Mouse (Mus musculus): ENCODE results near the gene Dock3. TPM values are rescaled to one million over a fixed set of nuclear protein-coding genes. Genes with fewer than 3 reads are reported as not detected.

The Dock3 gene
- polyA plus RNA-seq, 1 experiment from 2014 or later = 23.4 TPM

GRCm38 (mm10) chr9:106914878-106915277, 316.8 kb downstream of the Dock3 start:
- H3K27ac ChIP-seq = no peak overlapping the region
- ATAC-seq (replicated peaks) = no peak
- H3K9ac ChIP-seq = no peak overlapping the region
- no peaks in the 10 kb centered on the region for H3K4me1 ChIP-seq
- H3K27me3 ChIP-seq (replicated peaks) = no peaks in the 10 kb centered on the region
- no peak overlapping the region for H3K4me3 ChIP-seq
- no peak overlapping the region for H3K4me2 ChIP-seq
- H3K36me3 ChIP-seq (replicated peaks) = peaks cover 6% of the 10 kb centered on the region; the same call in 1 of the 2 replicates
- WGBS = 87% methylated on average over 6 of the region's 6 CpGs
- no peaks in the 10 kb centered on the region for H3K9me3 ChIP-seq

GRCm38 (mm10) chr9:106913759-106914158, 317.9 kb downstream of the Dock3 start:
- H3K36me3 ChIP-seq (replicated peaks) = peaks cover 7% of the 10 kb centered on the region; the same call in 1 of the 2 replicates
- H3K4me2 ChIP-seq = no peak overlapping the region
- 16% methylated on average over 1 of the region's 1 CpGs for WGBS
- H3K9me3 ChIP-seq = no peaks in the 10 kb centered on the region
- H3K4me3 ChIP-seq = no peak overlapping the region
- no peak overlapping the region for H3K27ac ChIP-seq
- H3K9ac ChIP-seq = no peak overlapping the region
- no peaks in the 10 kb centered on the region for H3K27me3 ChIP-seq (replicated peaks)
- no peak for ATAC-seq (replicated peaks)
- H3K4me1 ChIP-seq = no peaks in the 10 kb centered on the region

GRCm38 (mm10) chr9:106911624-106912023, 320.1 kb downstream of the Dock3 start:
- peaks cover 16% of the 10 kb centered on the region for H3K36me3 ChIP-seq (replicated peaks)
- H3K27ac ChIP-seq = no peak overlapping the region
- no peak for ATAC-seq (replicated peaks)
- H3K4me1 ChIP-seq = no peaks in the 10 kb centered on the region
- H3K4me2 ChIP-seq = no peak overlapping the region
- 79% methylated on average over 1 of the region's 1 CpGs for WGBS
- no peak overlapping the region for H3K4me3 ChIP-seq
- H3K9ac ChIP-seq = no peak overlapping the region
- no peaks in the 10 kb centered on the region for H3K9me3 ChIP-seq
- H3K27me3 ChIP-seq (replicated peaks) = no peaks in the 10 kb centered on the region

- H3K9me3 ChIP-seq = no peaks in the 10 kb centered on the region
- ATAC-seq (replicated peaks) = no peak
- H3K4me1 ChIP-seq = no peaks in the 10 kb centered on the region
- H3K27ac ChIP-seq = no peak overlapping the region
- H3K4me3 ChIP-seq = no peak overlapping the region
- no peak overlapping the region for H3K4me2 ChIP-seq
- H3K9ac ChIP-seq = no peak overlapping the region
- peaks cover 19% of the 10 kb centered on the region for H3K36me3 ChIP-seq (replicated peaks)
- 58% methylated on average over 5 of the region's 5 CpGs for WGBS
- no peaks in the 10 kb centered on the region for H3K27me3 ChIP-seq (replicated peaks)
Measured at GRCm38 (mm10) chr9:106908715-106909114, 323.0 kb downstream of the Dock3 start.

- Histone ChIP-seq H3K27me3 (replicated peaks) (no peaks in the 10 kb centered on the region), H3K36me3 (replicated peaks) (peaks cover 18% of the 10 kb centered on the region), H3K4me3 (no peak overlapping the region), H3K9ac (no peak overlapping the region), H3K27ac (no peak overlapping the region), H3K9me3 (no peaks in the 10 kb centered on the region), H3K4me1 (no peaks in the 10 kb centered on the region), H3K4me2 (no peak overlapping the region)
- ATAC-seq (replicated peaks) = no peak
- WGBS = 87% methylated on average over 3 of the region's 3 CpGs
Measured at GRCm38 (mm10) chr9:106908174-106908573, 323.5 kb downstream of the Dock3 start.

GRCm38 (mm10) chr9:106906597-106906996, 325.1 kb downstream of the Dock3 start:
- Histone ChIP-seq H3K4me1 (no peaks in the 10 kb centered on the region), H3K27ac (no peak overlapping the region), H3K4me3 (no peak overlapping the region), H3K9ac (no peak overlapping the region), H3K27me3 (replicated peaks) (no peaks in the 10 kb centered on the region), H3K4me2 (no peak overlapping the region), H3K9me3 (no peaks in the 10 kb centered on the region), H3K36me3 (replicated peaks) (peaks cover 19% of the 10 kb centered on the region)
- 88% methylated on average over 8 of the region's 8 CpGs for WGBS
- no peak for ATAC-seq (replicated peaks)

GRCm38 (mm10) chr9:106903791-106904134, 327.9 kb downstream of the Dock3 start:
- Histone ChIP-seq H3K36me3 (replicated peaks) (peaks cover 29% of the 10 kb centered on the region), H3K4me2 (no peak overlapping the region), H3K9ac (no peak overlapping the region), H3K4me3 (no peak overlapping the region), H3K27me3 (replicated peaks) (no peaks in the 10 kb centered on the region), H3K27ac (no peak overlapping the region), H3K9me3 (no peaks in the 10 kb centered on the region), H3K4me1 (no peaks in the 10 kb centered on the region)
- WGBS = 17% methylated on average over 1 of the region's 1 CpGs
- ATAC-seq (replicated peaks) = peak; percentile 33; the same call in 1 of the 2 replicates

- 79% methylated on average over 4 of the region's 4 CpGs for WGBS
- Histone ChIP-seq H3K9ac (no peak overlapping the region), H3K4me3 (no peak overlapping the region), H3K27me3 (replicated peaks) (no peaks in the 10 kb centered on the region), H3K9me3 (no peaks in the 10 kb centered on the region), H3K27ac (no peak overlapping the region), H3K4me2 (no peak overlapping the region), H3K36me3 (replicated peaks) (peaks cover 27% of the 10 kb centered on the region), H3K4me1 (no peaks in the 10 kb centered on the region)
- ATAC-seq (replicated peaks) = no peak
Measured at GRCm38 (mm10) chr9:106903099-106903790, 328.5 kb downstream of the Dock3 start.

GRCm38 (mm10) chr9:106901596-106901995, 330.1 kb downstream of the Dock3 start:
- H3K9ac ChIP-seq = no peak overlapping the region
- H3K27ac ChIP-seq = no peak overlapping the region
- WGBS = 94% methylated on average over 7 of the region's 7 CpGs
- no peak overlapping the region for H3K4me3 ChIP-seq
- no peak overlapping the region for H3K4me2 ChIP-seq
- H3K36me3 ChIP-seq (replicated peaks) = peaks cover 22% of the 10 kb centered on the region
- H3K27me3 ChIP-seq (replicated peaks) = no peaks in the 10 kb centered on the region
- ATAC-seq (replicated peaks) = no peak
- H3K4me1 ChIP-seq = no peaks in the 10 kb centered on the region
- H3K9me3 ChIP-seq = no peaks in the 10 kb centered on the region

- no peak for ATAC-seq (replicated peaks)
- Histone ChIP-seq H3K4me2 (no peak overlapping the region), H3K27ac (no peak overlapping the region), H3K36me3 (replicated peaks) (peaks cover 26% of the 10 kb centered on the region; the same call in 1 of the 2 replicates), H3K9ac (no peak overlapping the region), H3K9me3 (no peaks in the 10 kb centered on the region), H3K27me3 (replicated peaks) (no peaks in the 10 kb centered on the region), H3K4me3 (no peak overlapping the region), H3K4me1 (no peaks in the 10 kb centered on the region)
- 89% methylated on average over 1 of the region's 1 CpGs for WGBS
Measured at GRCm38 (mm10) chr9:106898901-106899300, 332.8 kb downstream of the Dock3 start.

- H3K27me3 ChIP-seq (replicated peaks) = no peaks in the 10 kb centered on the region
- no peak overlapping the region for H3K4me3 ChIP-seq
- no peak for ATAC-seq (replicated peaks)
- H3K36me3 ChIP-seq (replicated peaks) = peaks cover 24% of the 10 kb centered on the region; the same call in 1 of the 2 replicates
- no peak overlapping the region for H3K9ac ChIP-seq
- no peaks in the 10 kb centered on the region for H3K9me3 ChIP-seq
- H3K27ac ChIP-seq = no peak overlapping the region
- peaks cover 23% of the 10 kb centered on the region for H3K4me1 ChIP-seq
- H3K4me2 ChIP-seq = peak overlapping the region; percentile 22; the same call in 1 of the 2 replicates
- 55% methylated on average over 3 of the region's 3 CpGs for WGBS
Measured at GRCm38 (mm10) chr9:106893327-106893726, 338.4 kb downstream of the Dock3 start.

GRCm38 (mm10) chr9:106892552-106892875, 339.2 kb downstream of the Dock3 start:
- Histone ChIP-seq H3K9ac (peak overlapping the region; percentile 67), H3K27me3 (replicated peaks) (no peaks in the 10 kb centered on the region), H3K36me3 (replicated peaks) (peaks cover 25% of the 10 kb centered on the region; the same call in 1 of the 2 replicates), H3K4me3 (peak overlapping the region; percentile 88), H3K27ac (peak overlapping the region; percentile 94), H3K4me2 (peak overlapping the region; percentile 71), H3K4me1 (peaks cover 30% of the 10 kb centered on the region), H3K9me3 (no peaks in the 10 kb centered on the region)
- 0% methylated on average over 9 of the region's 9 CpGs for WGBS
- ATAC-seq (replicated peaks) = no peak

GRCm38 (mm10) chr9:106891829-106892551, 339.7 kb downstream of the Dock3 start, which contains the start of gene Manf:
Manf (minus strand) TSS chr9:106891979.
- peak; percentile 99 for ATAC-seq (replicated peaks)
- WGBS = 0% methylated on average over 59 of the region's 59 CpGs
- peak within 1 kb of the TSS; percentile 94 for H3K27ac ChIP-seq
- peak within 1 kb of the TSS; percentile 93 for H3K9ac ChIP-seq
- H3K4me1 ChIP-seq = peaks cover 33% of the 10 kb centered on the region
- H3K4me2 ChIP-seq = peak within 1 kb of the TSS; percentile 71
- H3K27me3 ChIP-seq (replicated peaks) = no peaks in the 10 kb centered on the region
- no peaks in the 10 kb centered on the region for H3K9me3 ChIP-seq
- peak within 1 kb of the TSS; percentile 88 for H3K4me3 ChIP-seq
- H3K36me3 ChIP-seq (replicated peaks) = peaks cover 25% of the 10 kb centered on the region; the same call in 1 of the 2 replicates
